Mouse (Mus musculus): ENCODE measurements at regions not wholly inside any gene's neighbourhood (a gene's known extent, or its start where the extent isn't known, plus 50 kb on each side); places are given as distances from the start of the nearest gene placed in this dataset.

GRCm38 (mm10) chr17:84072426-84073030 is 115.2 kb downstream of the Zfp36l2 start:
- TF ChIP-seq POLR2A (IDR thresholded peaks at IDR 0.05; ENCODE audit: borderline replicate concordance, insufficient read depth, low read length) (no peak), CTCF (IDR thresholded peaks at IDR 0.05; ENCODE audit: borderline replicate concordance, insufficient read depth, low read depth, low read length) (no peak)

Measured in cerebellum, adult 2 months (tissue).